Mouse (Mus musculus) bone marrow, adult 2 months (tissue): ENCODE measurements around the gene Hoxa7.

Experiments used
- CTCF ChIP-seq: fragments of 200-500 bp; IDR thresholded peaks from 2 replicates; pipeline ENCODE4 v1.5.1; 2011; ENCODE audit warnings: low read length, control low read depth; ENCODE audit not compliant: control insufficient read depth, insufficient read depth
- POLR2A ChIP-seq: fragments of 200-500 bp; IDR thresholded peaks from 2 replicates; pipeline ENCODE4 v1.6.1; 2011; ENCODE audit warnings: low read depth, mild to moderate bottlenecking, control low read depth, low read length, borderline replicate concordance; ENCODE audit not compliant: control insufficient read depth

DNA sequence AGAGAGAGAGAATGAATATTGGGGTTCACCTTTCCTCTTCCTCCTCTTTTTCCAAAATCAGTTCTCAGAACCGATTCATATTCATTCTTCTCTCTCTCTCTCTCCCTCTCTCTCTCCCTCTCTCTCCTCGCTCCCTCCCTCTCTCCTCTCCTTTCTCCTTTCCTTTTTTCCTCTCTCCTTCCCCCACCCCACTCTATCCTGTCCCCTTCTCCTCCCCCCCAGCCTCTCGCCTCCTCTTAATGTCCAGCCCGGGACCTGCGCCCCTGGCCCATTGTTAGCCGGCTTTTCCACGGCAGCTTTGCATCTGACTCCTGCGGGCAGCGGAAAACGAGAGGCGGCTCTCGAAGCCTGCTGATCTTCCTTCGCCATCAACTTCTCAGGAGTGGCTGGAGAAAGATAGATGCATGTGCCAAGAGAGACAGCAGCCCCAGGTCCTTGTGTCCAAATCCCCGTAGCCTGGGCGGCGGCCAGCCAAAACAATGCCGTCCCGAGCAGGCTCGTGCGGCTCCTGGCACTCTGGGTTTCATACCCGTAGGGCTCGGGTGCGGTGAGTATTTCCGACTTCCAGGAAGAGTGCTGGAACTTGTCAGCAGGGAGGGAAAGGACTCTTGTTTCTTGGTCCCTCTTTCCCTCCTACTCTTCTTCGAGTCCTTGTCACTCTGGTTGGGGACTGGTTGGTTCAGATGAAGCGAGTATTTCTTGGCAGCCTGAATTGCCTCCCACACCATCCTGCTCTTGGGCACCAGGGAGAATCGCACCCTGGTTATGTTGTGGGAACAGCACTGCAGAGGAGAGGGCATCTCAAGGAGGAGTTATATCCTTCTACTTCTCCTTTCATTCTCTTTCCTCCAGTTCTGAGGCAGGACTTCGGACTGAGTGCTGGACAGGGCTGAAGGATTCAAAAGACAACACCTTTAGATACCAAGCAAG lies 55.9 kb downstream of the Hoxa7 start:
- TF ChIP-seq POLR2A (no peak), CTCF (no peak)
